Mouse (Mus musculus): ENCODE measurements around the gene Bbs9. TPM values are rescaled to one million over a fixed set of nuclear protein-coding genes. Genes with fewer than 3 reads are reported as not detected.

The Bbs9 gene
- total RNA-seq, 2 experiments from 2014 or later: 24.6 to 28.3 TPM

DNA sequence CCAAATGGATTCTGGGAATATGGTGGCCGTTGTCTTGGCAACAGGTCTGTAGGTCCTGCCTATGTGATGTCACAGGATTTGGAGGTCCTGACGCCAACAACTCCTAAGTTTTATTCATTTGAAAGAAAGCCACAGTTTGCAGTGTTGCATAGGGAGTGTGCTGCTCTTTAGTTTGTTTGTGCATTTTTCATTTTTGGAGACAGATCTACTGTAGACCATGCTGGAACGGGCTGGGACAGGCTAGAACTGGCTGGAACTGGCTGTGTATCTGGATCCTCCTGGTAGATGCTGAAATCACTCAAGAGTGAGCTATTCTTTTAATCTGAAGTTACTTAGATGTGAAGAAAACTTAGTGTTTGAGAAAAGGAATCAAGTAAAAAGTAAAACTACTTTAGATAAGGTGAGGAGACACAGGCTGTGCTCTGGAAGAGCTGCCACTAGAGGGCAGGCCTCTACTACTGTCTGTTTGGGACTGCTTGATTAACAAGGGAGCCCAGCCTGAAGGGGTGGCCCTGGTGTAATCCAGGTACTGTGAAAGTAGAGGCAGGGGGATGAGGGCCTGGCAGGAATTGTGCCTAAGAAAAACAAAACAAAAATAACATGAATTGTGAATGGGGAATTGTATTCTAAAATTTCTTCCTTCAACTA, 43.0 kb downstream of the Bbs9 start:
- intact Hi-C loops (cut with DNase I): no loop called here
- peak; percentile 39 to 59 for DNase-seq (ENCODE audit: low spot score in 2 of 2)

DNA sequence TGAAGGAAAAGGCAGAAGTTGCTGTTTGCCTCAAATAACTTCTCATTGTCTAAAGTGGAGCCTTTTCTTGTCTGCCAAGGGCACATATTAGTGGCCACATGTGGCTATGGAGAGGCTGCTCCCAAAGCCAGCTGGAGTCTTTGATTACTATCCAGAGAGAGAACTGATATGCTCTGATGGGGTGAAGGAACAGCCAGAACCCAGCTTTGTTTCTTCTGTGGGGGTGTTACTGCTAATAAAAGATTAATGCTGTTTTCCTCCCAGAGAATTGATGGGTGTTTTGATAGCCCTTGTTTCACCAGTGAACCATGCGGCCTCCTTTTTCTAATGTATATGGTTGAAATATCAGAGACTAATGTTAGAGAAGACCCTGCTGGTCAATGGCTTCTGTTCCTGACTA, 47.9 kb downstream of the Bbs9 start:
- intact Hi-C loops (cut with DNase I): no loop called here
- no peak for DNase-seq (ENCODE audit: low spot score in 2 of 2)

DNA sequence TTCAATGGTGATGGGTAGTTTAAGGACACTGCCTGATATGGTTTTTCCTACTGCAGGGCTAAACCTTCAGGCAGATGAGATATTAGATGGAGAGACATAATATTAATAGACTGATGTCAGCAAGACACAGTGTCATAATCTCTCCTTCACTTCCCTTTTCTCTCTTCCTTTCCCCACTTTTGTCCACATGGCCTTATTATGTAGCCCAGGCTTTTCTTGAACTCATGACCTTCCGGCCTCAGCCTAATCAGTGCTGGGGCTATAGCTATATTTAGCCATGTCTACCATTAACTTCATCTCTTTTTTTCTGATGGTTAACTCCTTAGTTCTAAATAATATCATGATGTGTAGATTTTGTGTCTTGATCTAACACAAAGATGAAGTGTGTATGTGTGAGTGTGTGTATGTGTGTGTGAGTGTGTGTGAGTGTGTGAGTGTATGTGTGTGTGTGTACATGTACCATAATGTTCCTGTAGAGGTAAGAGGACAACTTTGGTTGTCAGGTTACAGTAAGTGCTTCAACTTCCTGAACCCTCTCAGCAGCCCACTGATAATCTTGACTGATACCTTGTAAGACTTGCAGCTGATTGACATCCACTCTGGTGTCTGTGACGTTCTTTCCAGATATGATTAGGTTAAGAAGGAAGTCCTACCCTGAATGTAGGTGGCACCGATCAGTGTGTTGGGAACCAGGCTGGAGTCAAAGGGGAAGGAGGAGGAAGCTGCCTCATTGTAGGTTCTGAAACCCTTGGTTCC, 55.4 kb downstream of the Bbs9 start:
- intact Hi-C loops (cut with DNase I): no loop called here
- DNase-seq (ENCODE audit: low spot score in 2 of 2): no peak

DNA sequence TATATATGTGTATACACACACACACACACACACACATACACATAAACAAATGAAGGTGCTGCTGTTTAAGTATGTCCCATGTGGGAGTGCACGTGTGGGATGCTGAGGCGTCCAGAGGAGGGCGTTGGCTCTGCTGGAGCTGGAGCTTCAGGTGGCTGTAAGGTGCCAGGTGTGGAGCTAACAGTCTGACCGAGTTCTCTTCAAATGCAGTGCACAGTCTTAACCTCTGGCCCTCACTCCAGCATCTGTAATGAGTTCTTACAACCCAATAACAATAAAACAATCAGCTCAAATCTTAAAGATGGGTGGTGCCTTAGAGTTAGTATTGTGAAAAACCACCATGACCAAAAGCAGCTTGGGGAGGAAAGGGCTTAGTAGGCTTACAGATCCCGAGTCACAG, 56.6 kb downstream of the Bbs9 start:
- intact Hi-C loops (cut with DNase I): no loop called here
- no peak for DNase-seq (ENCODE audit: low spot score in 2 of 2)

DNA sequence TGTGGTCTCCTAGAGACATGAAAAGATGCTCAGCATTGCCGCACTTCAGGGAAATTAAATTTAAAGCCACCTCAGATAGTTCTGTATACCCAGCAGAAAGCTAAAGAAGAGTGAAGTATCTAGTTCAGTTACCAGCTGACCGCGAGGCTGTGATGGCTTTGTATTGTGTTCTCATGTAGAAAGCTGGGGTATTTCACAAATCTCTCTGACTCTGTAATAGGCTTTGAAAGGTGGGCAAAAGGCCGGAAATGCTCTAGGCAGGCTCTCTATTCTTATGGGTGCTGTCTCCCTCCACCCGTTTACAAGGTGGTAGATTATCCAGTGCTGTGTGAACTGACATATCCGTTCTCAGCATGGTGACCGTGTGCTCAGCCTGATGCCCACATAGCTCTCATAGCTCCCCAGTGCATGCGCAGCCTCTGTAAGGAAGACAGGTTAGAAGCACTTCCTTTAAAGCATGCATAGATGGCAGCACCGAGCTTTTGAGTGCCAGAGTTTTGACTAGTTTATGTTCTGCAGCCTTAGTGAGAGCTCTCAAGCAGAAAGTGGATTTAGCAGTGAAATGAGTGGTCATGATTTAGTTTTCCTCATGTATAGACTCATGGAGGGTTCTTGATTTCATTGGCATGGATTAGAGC, 57.4 kb downstream of the Bbs9 start:
- DNase-seq (ENCODE audit: low spot score in 2 of 2): peak; percentile 70 to 80
- intact Hi-C loops (cut with DNase I): no loop called here

DNA sequence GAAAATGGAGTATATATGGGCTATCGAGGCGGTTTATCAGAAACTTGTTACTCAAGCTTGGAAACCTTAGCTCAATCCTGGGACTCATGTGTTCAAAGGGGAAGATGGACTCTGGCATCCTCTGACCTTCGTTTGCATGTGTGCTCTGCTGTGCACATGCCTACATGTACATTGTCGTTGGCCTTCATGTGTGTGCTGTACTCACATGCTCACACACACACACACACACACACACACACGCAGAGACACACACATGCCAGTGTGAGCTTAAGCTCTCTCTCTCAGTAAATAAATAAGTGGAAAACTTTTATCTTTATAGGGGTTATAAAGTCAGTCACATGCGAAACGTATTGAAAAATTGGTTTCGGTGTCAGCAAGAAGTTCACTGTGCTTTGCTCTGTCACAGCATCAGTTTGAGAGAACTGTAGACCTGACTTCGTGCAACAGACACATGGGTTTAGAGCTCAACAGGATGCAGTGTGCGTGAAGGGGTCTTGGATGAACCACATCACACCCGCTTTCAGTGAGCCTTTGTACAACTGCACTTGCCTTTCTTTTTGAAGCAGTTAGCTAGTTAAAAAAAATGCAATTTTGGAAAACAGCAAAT, 62.4 kb downstream of the Bbs9 start:
- no peak for DNase-seq (ENCODE audit: low spot score in 2 of 2)
- intact Hi-C loops (cut with DNase I): no loop called here

DNA sequence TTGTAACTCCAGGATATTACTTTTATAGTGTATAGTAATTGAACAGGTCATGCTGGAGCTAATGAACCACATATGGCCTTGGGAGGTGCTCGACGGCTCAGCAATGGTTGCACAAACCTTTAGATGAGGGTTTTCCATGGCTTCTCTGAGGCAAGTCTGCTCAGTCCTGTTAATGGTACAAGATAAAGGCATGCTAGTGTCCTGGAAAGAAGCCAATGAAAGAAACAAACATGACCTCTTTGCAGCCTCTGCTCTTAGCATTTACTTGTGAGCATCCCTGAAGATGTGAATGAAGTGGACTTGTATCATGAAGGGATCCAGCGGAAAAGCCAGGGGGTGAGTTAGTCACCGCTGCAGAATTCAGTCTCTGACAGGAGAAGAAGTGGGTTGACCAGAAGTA, 64.0 kb downstream of the Bbs9 start:
- intact Hi-C loops (cut with DNase I): no loop called here
- no peak for DNase-seq (ENCODE audit: low spot score in 2 of 2)

DNA sequence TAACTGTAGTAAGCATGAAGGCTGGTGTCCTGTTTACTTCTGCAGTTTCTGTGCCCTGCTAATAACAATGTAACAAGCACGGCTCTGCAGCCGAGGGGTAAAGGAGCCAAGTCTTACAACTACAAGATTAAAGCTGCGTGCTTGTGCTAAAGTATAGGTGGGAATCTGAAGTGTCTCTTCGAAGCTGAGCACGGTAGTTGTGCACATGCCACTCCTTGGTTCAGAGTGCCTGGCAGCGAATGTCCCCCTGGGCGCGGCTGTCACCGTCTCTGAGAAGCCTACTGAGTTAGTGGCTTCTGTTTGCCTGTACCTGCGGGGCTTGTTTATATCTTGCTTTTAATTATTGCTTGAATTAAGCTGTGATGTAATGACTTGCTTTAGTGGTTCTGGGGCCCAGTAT, 65.6 kb downstream of the Bbs9 start:
- intact Hi-C loops (cut with DNase I): no loop called here
- no peak for DNase-seq (ENCODE audit: low spot score in 2 of 2)

DNA sequence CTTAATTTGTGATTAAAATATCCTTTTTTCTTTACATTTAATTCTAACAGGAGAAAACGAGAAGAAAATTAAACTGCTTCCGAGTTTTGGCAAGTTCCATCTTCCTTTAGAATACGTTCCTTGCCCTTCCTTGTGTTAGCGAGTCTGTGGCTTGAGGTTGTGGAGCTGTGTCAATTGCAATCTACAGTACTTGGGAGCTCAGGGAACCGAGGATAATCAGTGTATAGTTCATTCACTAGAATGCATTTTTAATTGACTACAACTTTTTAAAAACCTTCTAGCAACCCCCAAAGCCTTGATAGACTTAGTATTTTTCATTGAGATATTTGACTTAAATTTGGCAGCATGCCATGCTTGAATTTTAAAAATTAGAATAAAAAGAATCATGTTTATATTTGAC, 68.0 kb downstream of the Bbs9 start:
- intact Hi-C loops (cut with DNase I): no loop called here

DNA sequence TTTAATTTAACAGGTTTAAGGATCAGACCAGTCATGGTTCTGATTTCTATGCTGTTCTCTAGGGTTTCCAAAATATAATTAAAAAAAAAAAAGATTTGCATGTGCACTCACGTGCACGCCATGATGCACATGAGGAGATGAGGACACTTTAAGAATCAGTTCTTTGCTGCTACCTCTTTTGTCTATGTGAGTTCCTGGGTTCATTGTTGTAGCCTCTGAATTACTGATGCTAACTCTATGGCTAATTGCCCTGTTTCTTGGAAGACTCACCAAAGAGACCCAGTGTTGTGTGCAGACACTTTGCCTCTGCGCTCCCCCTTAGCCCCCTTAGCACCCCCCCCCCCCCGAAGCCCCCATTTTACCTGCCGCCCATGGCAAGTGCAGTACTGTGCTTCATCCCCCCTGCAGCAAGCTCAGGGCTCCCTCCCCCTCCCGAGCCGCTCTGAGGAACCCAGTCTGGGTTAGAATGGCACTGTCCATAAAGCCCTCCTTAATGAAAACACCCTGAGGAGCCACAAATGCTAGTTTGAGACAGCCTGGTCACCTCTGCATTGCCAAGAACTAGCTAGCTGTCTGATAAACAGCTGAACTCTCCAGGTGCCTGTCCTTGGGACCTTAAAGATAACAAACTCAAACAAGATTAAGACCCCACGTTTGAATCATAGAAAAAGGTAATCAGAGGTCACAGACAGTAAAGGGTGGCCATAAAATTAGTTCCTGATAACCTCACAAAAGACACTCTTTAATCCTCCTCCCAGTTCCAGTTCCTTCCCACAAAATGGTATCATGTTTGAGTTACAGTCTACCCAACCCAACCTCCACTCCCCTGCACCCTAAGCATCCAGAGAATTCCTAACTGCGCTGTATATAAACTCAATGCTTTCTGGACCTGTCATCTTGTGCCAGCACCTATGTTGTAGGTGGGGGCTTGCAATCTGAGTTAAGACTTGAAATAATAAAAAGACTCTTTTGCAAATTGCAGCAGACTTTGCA, 69.1 kb downstream of the Bbs9 start:
- DNase-seq (ENCODE audit: low spot score in 2 of 2): no peak
- intact Hi-C loops (cut with DNase I): no loop called here

More for the DNA sequence above, 68.0 kb downstream of the Bbs9 start:
- DNase-seq (ENCODE audit: low spot score in 2 of 2): no peak

DNA sequence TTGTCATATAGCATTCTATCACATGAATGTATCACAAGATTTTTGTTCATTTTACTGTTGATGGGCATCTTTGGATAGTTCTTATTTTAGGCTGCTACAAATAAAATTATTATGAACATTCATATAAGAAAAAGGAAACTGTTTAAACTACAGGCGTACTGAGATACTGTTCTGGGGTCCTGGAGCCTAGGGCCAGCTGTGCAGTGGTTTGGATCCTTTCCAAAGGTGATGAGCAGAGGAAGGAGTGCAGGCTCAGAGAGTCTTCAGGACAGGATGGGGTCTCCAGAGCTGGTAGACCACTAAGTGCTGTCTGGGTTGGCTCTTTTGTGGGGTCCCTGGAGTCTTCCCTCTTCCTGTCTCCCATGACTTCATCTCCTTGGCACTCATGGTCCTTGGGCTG, 75.8 kb downstream of the Bbs9 start:
- no peak for DNase-seq (ENCODE audit: low spot score in 2 of 2)
- intact Hi-C loops (cut with DNase I): no loop called here

DNA sequence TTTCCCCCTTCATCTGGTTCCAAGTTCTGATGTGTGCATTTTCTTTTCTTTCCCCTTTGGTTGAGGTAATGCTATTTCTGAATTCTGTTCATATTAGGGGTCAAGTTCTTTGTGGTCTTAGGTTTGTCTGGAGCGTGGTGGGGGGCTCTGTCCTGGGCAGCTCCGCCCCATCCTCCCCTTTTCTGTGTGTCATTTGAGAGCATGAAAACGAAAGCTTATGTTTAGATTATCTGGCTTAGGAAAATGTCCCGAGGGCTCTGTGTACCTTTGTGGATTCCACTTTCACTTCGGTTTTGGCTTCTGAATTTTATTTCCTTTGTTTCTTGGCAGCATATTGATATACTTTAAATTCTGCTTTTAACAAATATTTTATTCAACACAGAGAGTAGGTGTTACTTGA, 80.6 kb downstream of the Bbs9 start:
- intact Hi-C loops (cut with DNase I): no loop called here
- DNase-seq (ENCODE audit: low spot score in 2 of 2): no peak

DNA sequence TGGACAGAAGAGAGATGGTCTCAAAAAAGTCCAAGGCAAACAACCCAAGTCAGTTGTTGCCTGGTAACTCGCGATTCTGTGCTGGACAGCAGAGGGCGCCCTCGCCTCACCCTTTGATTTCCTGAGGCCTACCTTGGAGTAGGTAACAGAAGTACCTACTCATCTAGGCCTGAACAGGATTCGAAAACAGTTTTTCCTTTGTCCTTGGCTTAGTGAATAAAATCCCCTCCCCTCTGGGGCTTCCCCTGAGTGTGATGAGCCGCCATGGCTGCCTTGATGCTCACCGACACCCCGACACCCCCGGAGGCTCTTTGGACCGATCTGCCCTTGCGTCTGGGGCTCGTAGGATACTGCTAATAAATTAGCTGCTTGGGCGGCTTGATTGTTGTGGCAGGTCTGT, 82.0 kb downstream of the Bbs9 start:
- intact Hi-C loops (cut with DNase I): no loop called here
- peak; percentile 52 to 80 for DNase-seq (ENCODE audit: low spot score in 2 of 2)

DNA sequence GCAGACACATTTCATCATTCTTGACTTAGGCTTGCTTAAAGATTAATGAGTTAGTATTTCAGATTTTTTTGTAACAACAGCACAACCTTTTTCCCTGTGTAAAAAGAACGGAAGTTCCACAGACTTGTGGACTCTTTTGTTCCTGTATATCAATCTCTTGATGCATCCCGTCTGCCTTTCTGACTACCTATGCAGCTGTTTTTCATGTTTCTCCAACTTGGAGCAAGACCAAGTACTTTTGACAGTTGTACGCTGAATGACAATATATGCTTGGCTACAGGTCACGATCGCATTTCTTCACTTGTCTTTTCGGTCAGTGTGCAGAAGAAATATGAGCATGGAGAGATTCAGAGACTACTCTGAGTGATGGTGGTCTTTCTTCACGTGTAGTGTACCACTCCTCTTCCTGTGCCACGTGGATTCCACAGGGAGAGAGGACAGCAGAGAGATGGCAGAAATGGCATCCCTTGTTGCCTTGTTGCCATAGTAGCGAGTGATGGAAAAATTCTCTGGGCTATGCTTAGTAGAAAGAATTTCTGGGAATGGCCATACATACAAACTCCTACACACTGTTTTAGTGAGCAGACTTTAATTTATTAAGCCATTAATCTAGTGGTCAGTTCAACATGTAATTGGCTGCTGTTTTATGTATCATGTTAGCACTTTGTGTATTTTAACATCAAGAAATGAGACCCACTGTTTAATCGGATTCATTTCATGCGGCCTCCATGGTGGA, 88.3 kb downstream of the Bbs9 start:
- no peak for DNase-seq (ENCODE audit: low spot score in 2 of 2)
- intact Hi-C loops (cut with DNase I): no loop called here

DNA sequence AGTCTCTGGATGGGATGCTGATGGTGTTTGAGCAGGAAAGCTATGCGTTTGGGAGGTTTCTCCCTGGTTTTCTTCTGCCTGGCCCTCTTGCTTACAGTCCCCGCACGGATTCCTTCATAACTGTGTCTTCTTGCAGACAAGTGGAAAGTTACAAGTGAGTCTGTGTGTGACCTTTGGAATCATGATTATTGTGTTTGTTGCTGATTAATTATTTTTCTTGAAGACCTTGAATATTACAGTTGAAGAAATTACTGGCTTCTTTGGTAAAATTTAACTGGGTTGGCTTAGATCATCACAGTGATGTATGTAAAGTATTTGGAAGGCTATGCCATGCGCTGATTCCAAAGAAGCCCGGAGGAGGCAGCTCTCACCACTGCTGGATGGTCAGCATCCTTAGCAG, 92.2 kb downstream of the Bbs9 start:
- DNase-seq (ENCODE audit: low spot score in 2 of 2): no peak
- intact Hi-C loops (cut with DNase I): no loop called here

DNA sequence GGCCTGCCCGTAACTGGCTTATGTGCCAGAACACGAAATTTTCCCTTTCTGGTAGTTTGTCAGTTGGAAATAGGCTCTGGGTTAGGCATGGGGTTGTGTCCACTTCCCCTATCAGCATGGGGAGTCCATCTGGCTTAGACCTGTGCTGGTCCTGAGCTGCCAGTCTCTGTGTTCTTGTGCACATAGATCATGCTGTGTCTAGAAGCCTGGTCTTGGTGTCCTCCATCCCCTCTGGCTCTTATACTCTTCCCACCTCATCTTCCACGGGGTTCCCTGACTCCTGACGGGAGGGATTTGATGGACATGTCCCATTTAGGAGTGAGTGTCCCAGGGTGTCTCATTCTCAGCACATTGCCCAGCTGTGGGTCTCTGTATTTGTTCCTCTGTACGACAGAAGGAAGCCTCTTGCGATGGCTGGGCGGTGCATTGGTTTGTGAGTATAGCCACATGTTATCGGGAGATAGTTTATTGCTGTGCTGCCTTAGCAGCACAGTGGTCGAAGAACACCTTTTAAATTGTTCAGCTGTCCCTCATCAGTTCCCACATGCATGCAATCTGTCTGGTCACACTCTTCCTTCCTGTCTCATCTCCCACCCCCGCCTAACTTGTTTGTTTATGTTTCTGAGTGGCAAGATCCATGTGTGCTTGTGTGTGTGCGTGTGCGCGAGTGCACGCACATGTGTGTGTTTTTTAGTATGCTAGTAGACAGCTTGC, 101.1 kb downstream of the Bbs9 start:
- intact Hi-C loops (cut with DNase I): no loop called here
- no peak for DNase-seq (ENCODE audit: low spot score in 2 of 2)

DNA sequence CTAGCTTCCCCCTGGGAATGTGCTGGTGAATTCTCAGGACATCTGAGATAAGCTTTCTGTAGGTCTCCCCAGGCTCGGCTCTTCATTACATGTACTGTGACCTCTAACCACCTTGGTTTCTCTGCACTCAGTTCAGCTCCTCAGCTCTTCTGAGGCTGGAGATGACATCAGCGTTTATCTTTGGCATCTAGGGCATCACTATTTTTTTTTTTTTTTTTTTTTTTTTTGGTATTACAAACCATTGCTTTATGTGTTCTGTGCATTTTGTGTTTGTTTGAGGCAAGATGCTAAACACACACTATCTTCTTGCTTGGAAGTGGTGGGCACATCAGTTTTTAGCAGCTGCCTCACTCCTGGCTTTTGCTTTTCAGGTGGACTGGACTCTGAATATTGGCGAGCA, 102.8 kb downstream of the Bbs9 start:
- no peak for DNase-seq (ENCODE audit: low spot score in 2 of 2)
- intact Hi-C loops (cut with DNase I): no loop called here

DNA sequence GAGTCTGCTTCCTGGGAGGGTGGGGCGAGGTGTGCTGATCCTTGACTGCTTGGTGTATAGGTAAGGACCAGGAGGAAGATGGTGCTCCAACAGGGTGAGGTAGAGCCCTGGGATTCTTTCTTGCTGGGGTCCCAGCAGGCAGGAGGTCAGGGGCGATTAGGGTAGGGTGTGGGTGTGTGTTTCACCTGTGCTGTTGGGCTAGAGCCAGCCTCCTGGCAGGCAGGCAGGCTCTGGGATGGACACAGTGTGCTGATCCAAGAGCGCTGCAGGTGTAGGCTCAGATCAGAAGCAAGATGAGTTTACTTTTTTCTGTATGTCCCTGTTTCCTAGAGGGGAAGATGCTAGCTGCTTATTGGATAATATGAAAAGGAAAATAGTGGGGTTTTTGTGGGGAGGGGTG, 108.7 kb downstream of the Bbs9 start:
- intact Hi-C loops (cut with DNase I): no loop called here
- DNase-seq (ENCODE audit: low spot score in 2 of 2): no peak
